Mouse (Mus musculus) G1E (cell line): ENCODE results near the gene Eno2.

ENCODE experiments used
- CTCF ChIP-seq: IDR thresholded peaks from 2 replicates; pipeline ENCODE4 v1.5.1; 2012; ENCODE audit warnings: low read depth, low read length, inconsistent platforms, mixed read lengths
- GATA1 ChIP-seq: IDR thresholded peaks from 2 replicates; pipeline ENCODE4 v1.6.1; 2012; ENCODE audit warnings: borderline replicate concordance, low read length, inconsistent platforms, mixed read lengths
- POLR2AphosphoS5 ChIP-seq: IDR thresholded peaks from 2 replicates; pipeline ENCODE4 v1.6.1; 2012; ENCODE audit warnings: low read depth, low read length, inconsistent platforms; ENCODE audit not compliant: insufficient replicate concordance
- TAL1 ChIP-seq: conservative IDR thresholded peaks from 2 replicates; pipeline ENCODE4 v1.6.1; 2012; ENCODE audit warnings: low read depth, low read length, inconsistent platforms, mixed read lengths

GRCm38 (mm10) chr6:124779984-124780416, 10.5 kb upstream of the Eno2 start:
- TF ChIP-seq CTCF, result no peak
- no peak for TF ChIP-seq POLR2AphosphoS5
- no peak for TF ChIP-seq GATA1
- TF ChIP-seq TAL1, result no peak
